Mouse (Mus musculus) heart, adult 2 months (tissue): ENCODE measurements around the gene Olfr201.

Experiments used
- CTCF ChIP-seq: fragments of 200-600 bp; IDR thresholded peaks from 2 replicates; pipeline ENCODE4 v1.8.1; 2022; ENCODE audit warnings: antibody characterized with exemption, mild to moderate bottlenecking, moderate library complexity
- EP300 ChIP-seq: fragments of 200-500 bp; IDR thresholded peaks from 2 replicates; pipeline ENCODE4 v1.6.1; 2011; ENCODE audit warnings: low read depth, low read length, control low read depth; ENCODE audit not compliant: insufficient read depth
- POLR2A ChIP-seq: fragments of 200-500 bp; IDR thresholded peaks from 2 replicates; pipeline ENCODE4 v1.6.1; 2011; ENCODE audit warnings: mild to moderate bottlenecking, low read depth, low read length, control low read depth; ENCODE audit not compliant: insufficient read depth

- TF ChIP-seq CTCF (no peak), POLR2A (no peak), EP300 (no peak)
Observed at GRCm38 (mm10) chr16:59286693-59287092, 14.3 kb upstream of the Olfr201 start, which contains the start of gene Olfr202.
